Mouse (Mus musculus) spleen, postnatal 14 days (tissue): ENCODE data around the gene Vmn1r63.
"Not testable (repeated sequence)": the region's sequence is repeated elsewhere in the genome, so short reads cannot be mapped to it uniquely, and the experiment has no call there.

Source experiments
- DNase-seq, 2 experiments: peaks; one replicate each; pipeline ENCODE4 v3.0.0; 2021 to 2022; ENCODE audit warnings: low spot score in 2 of 2

Vmn1r63 gene

DNA sequence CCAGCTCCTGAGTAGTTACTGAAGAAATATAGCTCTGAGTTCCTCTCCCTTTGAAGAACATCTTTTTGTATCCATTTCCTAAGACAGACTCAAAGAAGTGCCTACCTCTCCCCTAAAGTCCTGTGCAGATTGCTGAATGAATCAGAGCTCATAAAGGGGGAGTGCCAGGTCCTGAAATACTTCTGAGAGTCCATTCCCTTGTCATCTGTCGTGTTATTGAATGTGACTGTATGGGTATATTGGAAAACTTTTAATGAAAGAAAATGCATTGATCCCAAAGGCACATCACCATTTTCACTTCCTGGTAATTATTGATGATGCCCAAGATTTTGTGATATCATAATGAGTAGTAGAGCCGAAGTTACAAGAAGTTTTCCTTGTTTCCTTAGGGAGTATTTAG lies at the start of gene Vmn1r63:
Gene Vmn1r63 (minus strand): TSS at position 101 of the 400 bp plus-strand sequence.
- DNase-seq: not testable (repeated sequence)
